Mouse (Mus musculus) kidney, postnatal 0 days (tissue): Measurements from ENCODE around the gene Cers2. TPM values are rescaled to one million over a fixed set of nuclear protein-coding genes. Genes with fewer than 3 reads are reported as not detected.

ENCODE experiments used
- ATAC-seq: fragments of 200-750 bp; cut with Nextera tagmentation; replicated peaks from 2 replicates; pipeline ENCODE4 v1.8.0; 2017; ENCODE audit warnings: low read depth, moderate number of reproducible peaks, moderate TSS enrichment, moderate library complexity; ENCODE audit not compliant: low FRiP score
- DNase-seq: peaks from one replicate; pipeline ENCODE4 v3.0.0-alpha.2; 2016; ENCODE audit warnings: low spot score
- H3K27ac ChIP-seq: fragments of 300-500 bp; sonication (generic); 2 replicates; pipeline ENCODE4 v1.5.1; 2014; ENCODE audit warnings: mild to moderate bottlenecking
- H3K27me3 ChIP-seq: fragments of 300-500 bp; sonication (generic); 2 replicates; pipeline ENCODE4 v1.6.1; 2014; ENCODE audit warnings: low read length, mixed read lengths; ENCODE audit not compliant: insufficient read depth
- H3K36me3 ChIP-seq: fragments of 300-500 bp; sonication (generic); 2 replicates; pipeline ENCODE4 v1.6.1; 2014; ENCODE audit warnings: low read length, mixed read lengths; ENCODE audit not compliant: insufficient read depth
- H3K4me1 ChIP-seq: fragments of 300-500 bp; sonication (generic); replicated peaks from 2 replicates; pipeline ENCODE4 v1.6.1; 2014; ENCODE audit warnings: antibody characterized with exemption, low read length, mixed read lengths; ENCODE audit not compliant: insufficient read depth
- H3K4me2 ChIP-seq: fragments of 300-500 bp; sonication (generic); 2 replicates; pipeline ENCODE4 v1.6.1; 2014; ENCODE audit warnings: mild to moderate bottlenecking, low read length, moderate library complexity, mixed read lengths
- H3K4me3 ChIP-seq: fragments of 300-500 bp; sonication (generic); replicated peaks from 2 replicates; pipeline ENCODE4 v1.5.1; 2014; ENCODE audit warnings: low read depth, low read length
- H3K9ac ChIP-seq: fragments of 300-500 bp; sonication (generic); 2 replicates; pipeline ENCODE4 v1.6.1; 2014; ENCODE audit warnings: low read depth, low read length
- H3K9me3 ChIP-seq: fragments of 300-500 bp; sonication (generic); replicated peaks from 2 replicates; pipeline ENCODE4 v1.6.1; 2016; ENCODE audit warnings: low read length, inconsistent platforms, mixed read lengths
- CTCF ChIP-seq: IDR thresholded peaks from 2 replicates; pipeline ENCODE4 v1.5.1; 2016; ENCODE audit warnings: antibody characterized with exemption, low read depth, mild to moderate bottlenecking, moderate library complexity
- WGBS: fragments of 180-500 bp; shearing (Covaris S2); extraction: QIAGEN DNeasy Blood & Tissue Kit; methylation state at CpG from one replicate; pipeline ENCODE4 v1.1.7; 2014; 5-methylcytosine and 5-hydroxymethylcytosine counted together
- polyA plus RNA-seq: library from polyadenylated mRNA; unstranded; fragments of >200 nt; fragmentation: Nextera tagmentation; extraction: Ambion mirVana; gene quantifications from 2 replicates; pipeline ENCODE4 v1.2.1, GENCODE M21; 2015

Gene Cers2
- polyA plus RNA-seq, 1 experiment from 2014 or later: 172 TPM

GRCm38 (mm10) chr3:95293537-95293936 lies 21.1 kb upstream of the Cers2 start:
- H3K36me3 ChIP-seq: peaks cover 31% of the 10 kb centered on the region
- ATAC-seq (no peak), DNase-seq (peak; percentile 57)
- 0 out of 2 replicates have a peak, but pooled peaks cover 9% of the 10 kb centered on the region for H3K4me1 ChIP-seq
- no peaks in the 10 kb centered on the region for H3K9me3 ChIP-seq
- 32% methylated on average over 11 of the region's 11 CpGs for WGBS
- H3K27ac ChIP-seq: peak overlapping the region; percentile 34; the same call in 1 of the 2 replicates
- no peaks in the 10 kb centered on the region for H3K27me3 ChIP-seq
- no peak overlapping the region for H3K4me3 ChIP-seq
- H3K9ac ChIP-seq: no peak overlapping the region
- H3K4me2 ChIP-seq: no peak overlapping the region
- TF ChIP-seq CTCF: no peak

- no peak overlapping the region for H3K9ac ChIP-seq
- H3K4me2 ChIP-seq: no peak overlapping the region
- 84% methylated on average over 7 of the region's 7 CpGs for WGBS
- peak overlapping the region; percentile 79; the same call in 1 of the 2 replicates for H3K27ac ChIP-seq
- TF ChIP-seq CTCF: no peak
- H3K27me3 ChIP-seq: no peaks in the 10 kb centered on the region
- DNase-seq (no peak), ATAC-seq (no peak)
- no peak overlapping the region for H3K4me3 ChIP-seq
- H3K4me1 ChIP-seq: 0 out of 2 replicates have a peak, but pooled peaks cover 9% of the 10 kb centered on the region
- peaks cover 28% of the 10 kb centered on the region for H3K36me3 ChIP-seq
- no peaks in the 10 kb centered on the region for H3K9me3 ChIP-seq
Measured at GRCm38 (mm10) chr3:95294316-95294715, 20.3 kb upstream of the Cers2 start.

- H3K9me3 ChIP-seq: no peaks in the 10 kb centered on the region
- no peak for ATAC-seq
Measured at GRCm38 (mm10) chr3:95294718-95295117, 19.9 kb upstream of the Cers2 start.

GRCm38 (mm10) chr3:95295321-95296102 lies 19.1 kb upstream of the Cers2 start:
- peak overlapping the region; percentile 79 for H3K27ac ChIP-seq
- peaks cover 26% of the 10 kb centered on the region for H3K36me3 ChIP-seq
- WGBS: 63% methylated on average over 11 of the region's 11 CpGs
- no peaks in the 10 kb centered on the region for H3K9me3 ChIP-seq
- H3K4me2 ChIP-seq: no peak overlapping the region
- no peak; the same call in 1 of the 2 replicates for TF ChIP-seq CTCF
- no peaks in the 10 kb centered on the region for H3K27me3 ChIP-seq
- H3K4me1 ChIP-seq: 0 out of 2 replicates have a peak, but pooled peaks cover 9% of the 10 kb centered on the region
- H3K9ac ChIP-seq: no peak overlapping the region
- ATAC-seq (peak; percentile 41), DNase-seq (no peak)
- H3K4me3 ChIP-seq: no peak overlapping the region

More at GRCm38 (mm10) chr3:95294718-95295117, 19.9 kb upstream of the Cers2 start:
- no peak for TF ChIP-seq CTCF
- Histone ChIP-seq H3K27ac (peak overlapping the region; percentile 79; the same call in 1 of the 2 replicates), H3K27me3 (no peaks in the 10 kb centered on the region), H3K36me3 (peaks cover 26% of the 10 kb centered on the region), H3K4me1 (0 out of 2 replicates have a peak, but pooled peaks cover 9% of the 10 kb centered on the region), H3K4me2 (no peak overlapping the region), H3K4me3 (no peak overlapping the region), H3K9ac (no peak overlapping the region)
- DNase-seq: no peak
- WGBS: 84% methylated on average over 5 of the region's 5 CpGs

GRCm38 (mm10) chr3:95296103-95296469 lies 18.5 kb upstream of the Cers2 start:
- WGBS: 12% methylated on average over 5 of the region's 5 CpGs
- ATAC-seq: 0 out of 2 replicates have a peak, but pooled peaks have one; percentile 27
- peak overlapping the region; percentile 79 for H3K27ac ChIP-seq
- H3K27me3 ChIP-seq: no peaks in the 10 kb centered on the region
- peaks cover 21% of the 10 kb centered on the region for H3K36me3 ChIP-seq
- peak; percentile 85 for DNase-seq
- no peak overlapping the region for H3K4me2 ChIP-seq
- H3K4me3 ChIP-seq: no peak overlapping the region
- H3K9me3 ChIP-seq: no peaks in the 10 kb centered on the region
- TF ChIP-seq CTCF: peak; percentile 79
- 0 out of 2 replicates have a peak, but pooled peaks cover 9% of the 10 kb centered on the region for H3K4me1 ChIP-seq
- no peak overlapping the region for H3K9ac ChIP-seq

GRCm38 (mm10) chr3:95298018-95298417 lies 16.6 kb upstream of the Cers2 start:
- Histone ChIP-seq H3K9ac (no peak overlapping the region), H3K36me3 (peaks cover 12% of the 10 kb centered on the region), H3K9me3 (no peaks in the 10 kb centered on the region), H3K27me3 (no peaks in the 10 kb centered on the region), H3K4me1 (0 out of 2 replicates have a peak, but pooled peaks cover 9% of the 10 kb centered on the region), H3K4me3 (no peak overlapping the region), H3K27ac (no peak overlapping the region), H3K4me2 (no peak overlapping the region)
- WGBS: 86% methylated on average over 7 of the region's 7 CpGs
- ATAC-seq: no peak
- no peak for TF ChIP-seq CTCF
- DNase-seq: no peak
